Mouse (Mus musculus) lung, embryonic 16.5 days (tissue): ENCODE data around the gene Phb2. TPM values are rescaled to one million over a fixed set of nuclear protein-coding genes. Genes with fewer than 3 reads are reported as not detected.
A peak's percentile ranks its signal among the peaks of the same experiment; 100 is the strongest.
"Not testable (repeated sequence)": the region's sequence is repeated elsewhere in the genome, so short reads cannot be mapped to it uniquely, and the experiment has no call there.

Experiments
- ATAC-seq: fragments of 200-750 bp; cut with Nextera tagmentation; 2 replicates; pipeline ENCODE4 v1.8.0; 2017; ENCODE audit warnings: low read depth, mild to moderate bottlenecking, moderate library complexity
- H3K27ac ChIP-seq: fragments of 300-500 bp; sonication (generic); 2 replicates; pipeline ENCODE4 v1.5.1; 2014; ENCODE audit warnings: mild to moderate bottlenecking, control low read depth, low read length
- H3K27me3 ChIP-seq: fragments of 300-500 bp; sonication (generic); 2 replicates; pipeline ENCODE4 v1.6.1; 2014; ENCODE audit warnings: low read depth, low read length, mixed read lengths; ENCODE audit not compliant: control insufficient read depth, insufficient read depth
- H3K36me3 ChIP-seq: fragments of 300-500 bp; sonication (generic); 2 replicates; pipeline ENCODE4 v1.6.1; 2014; ENCODE audit warnings: low read length; ENCODE audit not compliant: control insufficient read depth, insufficient read depth
- H3K4me1 ChIP-seq: fragments of 300-500 bp; sonication (generic); replicated peaks from 2 replicates; pipeline ENCODE4 v1.6.1; 2014; ENCODE audit warnings: low read length, mixed read lengths; ENCODE audit not compliant: control insufficient read depth, insufficient read depth
- H3K4me2 ChIP-seq: fragments of 300-500 bp; sonication (generic); 2 replicates; pipeline ENCODE4 v1.6.1; 2014; ENCODE audit warnings: low read depth, low read length, control low read depth
- H3K4me3 ChIP-seq: fragments of 300-500 bp; sonication (generic); 2 replicates; pipeline ENCODE4 v1.5.1; 2014; ENCODE audit warnings: mild to moderate bottlenecking, low read length, control low read depth
- H3K9ac ChIP-seq: fragments of 300-500 bp; sonication (generic); 2 replicates; pipeline ENCODE4 v1.6.1; 2014; ENCODE audit warnings: low read length, control low read depth
- H3K9me3 ChIP-seq: fragments of 300-500 bp; sonication (generic); 2 replicates; pipeline ENCODE4 v1.6.1; 2016; ENCODE audit warnings: low read length; ENCODE audit not compliant: control insufficient read depth
- WGBS: fragments of 180-500 bp; shearing (Covaris S2); extraction: QIAGEN DNeasy Blood & Tissue Kit; methylation state at CpG from one replicate; pipeline ENCODE4 v1.1.7; 2014; 5-methylcytosine and 5-hydroxymethylcytosine counted together
- polyA plus RNA-seq: library from polyadenylated mRNA; unstranded; fragments of >200 nt; fragmentation: Nextera tagmentation; extraction: Ambion mirVana; gene quantifications from 2 replicates; pipeline ENCODE4 v1.2.1, GENCODE M21; 2015

Gene Phb2
- polyA plus RNA-seq, 1 experiment from 2014 or later: 278 TPM

GRCm38 (mm10) chr6:124673619-124674018 is 38.5 kb upstream of the Phb2 start:
- H3K4me2 ChIP-seq: no peak overlapping the region
- H3K36me3 ChIP-seq: 0 out of 2 replicates have a peak, but pooled peaks cover 2% of the 10 kb centered on the region
- 93% methylated on average over 9 of the region's 9 CpGs for WGBS
- no peaks in the 10 kb centered on the region for H3K9me3 ChIP-seq
- H3K4me1 ChIP-seq: peaks cover 6% of the 10 kb centered on the region; the same call in 1 of the 2 replicates
- H3K4me3 ChIP-seq: no peak overlapping the region
- no peak for ATAC-seq
- no peak overlapping the region for H3K9ac ChIP-seq
- no peaks in the 10 kb centered on the region for H3K27me3 ChIP-seq
- no peak overlapping the region for H3K27ac ChIP-seq

GRCm38 (mm10) chr6:124674591-124674990 is 37.5 kb upstream of the Phb2 start:
- no peak overlapping the region for H3K4me2 ChIP-seq
- no peaks in the 10 kb centered on the region for H3K9me3 ChIP-seq
- H3K4me1 ChIP-seq: peaks cover 6% of the 10 kb centered on the region; the same call in 1 of the 2 replicates
- 93% methylated on average over 7 of the region's 7 CpGs for WGBS
- H3K36me3 ChIP-seq: 0 out of 2 replicates have a peak, but pooled peaks cover 2% of the 10 kb centered on the region
- H3K4me3 ChIP-seq: no peak overlapping the region
- H3K27ac ChIP-seq: no peak overlapping the region
- no peak overlapping the region for H3K9ac ChIP-seq
- H3K27me3 ChIP-seq: no peaks in the 10 kb centered on the region
- ATAC-seq: no peak

GRCm38 (mm10) chr6:124676171-124676570 is 36.0 kb upstream of the Phb2 start:
- 0 out of 2 replicates have a peak, but pooled peaks cover 2% of the 10 kb centered on the region for H3K36me3 ChIP-seq
- H3K4me2 ChIP-seq: no peak overlapping the region
- H3K9me3 ChIP-seq: no peaks in the 10 kb centered on the region
- H3K9ac ChIP-seq: no peak overlapping the region
- ATAC-seq: no peak
- no peak overlapping the region for H3K4me3 ChIP-seq
- no peaks in the 10 kb centered on the region for H3K27me3 ChIP-seq
- 73% methylated on average over 6 of the region's 6 CpGs for WGBS
- H3K27ac ChIP-seq: no peak overlapping the region
- peaks cover 6% of the 10 kb centered on the region; the same call in 1 of the 2 replicates for H3K4me1 ChIP-seq

- Histone ChIP-seq H3K36me3 (0 out of 2 replicates have a peak, but pooled peaks cover 2% of the 10 kb centered on the region), H3K4me3 (no peak overlapping the region), H3K27me3 (no peaks in the 10 kb centered on the region), H3K4me2 (no peak overlapping the region), H3K4me1 (peaks cover 9% of the 10 kb centered on the region), H3K9me3 (no peaks in the 10 kb centered on the region), H3K9ac (no peak overlapping the region), H3K27ac (no peak overlapping the region)
- WGBS: 87% methylated on average over 7 of the region's 7 CpGs
- no peak for ATAC-seq
Measured at GRCm38 (mm10) chr6:124678769-124679168, 33.4 kb upstream of the Phb2 start.

- 0 out of 2 replicates have a peak, but pooled peaks cover 2% of the 10 kb centered on the region for H3K36me3 ChIP-seq
Measured at GRCm38 (mm10) chr6:124679486-124679885, 32.6 kb upstream of the Phb2 start.

GRCm38 (mm10) chr6:124682291-124682690 is 29.8 kb upstream of the Phb2 start:
- not testable (repeated sequence) for H3K9ac ChIP-seq, H3K4me2 ChIP-seq, H3K4me1 ChIP-seq, H3K27ac ChIP-seq, H3K36me3 ChIP-seq, H3K4me3 ChIP-seq, H3K27me3 ChIP-seq, H3K9me3 ChIP-seq
- peak; percentile 26; the same call in 1 of the 2 replicates for ATAC-seq
- WGBS: 63% methylated on average over 6 of the region's 6 CpGs

More at GRCm38 (mm10) chr6:124679486-124679885, 32.6 kb upstream of the Phb2 start:
- Histone ChIP-seq H3K9me3 (no peaks in the 10 kb centered on the region), H3K27ac (no peak overlapping the region), H3K9ac (no peak overlapping the region), H3K4me3 (no peak overlapping the region), H3K4me2 (no peak overlapping the region), H3K27me3 (no peaks in the 10 kb centered on the region), H3K4me1 (peaks cover 9% of the 10 kb centered on the region)
- ATAC-seq: no peak
- WGBS: 78% methylated on average over 3 of the region's 3 CpGs

- 57% methylated on average over 14 of the region's 14 CpGs for WGBS
- Histone ChIP-seq H3K9ac (no peak overlapping the region), H3K4me2 (no peak overlapping the region), H3K4me1 (peaks cover 9% of the 10 kb centered on the region), H3K27me3 (no peaks in the 10 kb centered on the region), H3K36me3 (no peaks in the 10 kb centered on the region), H3K9me3 (no peaks in the 10 kb centered on the region), H3K4me3 (no peak overlapping the region), H3K27ac (peak overlapping the region; percentile 74)
- ATAC-seq: peak; percentile 92
Measured at GRCm38 (mm10) chr6:124683591-124684417, 28.3 kb upstream of the Phb2 start.

- Histone ChIP-seq H3K27me3 (no peaks in the 10 kb centered on the region), H3K9me3 (no peaks in the 10 kb centered on the region), H3K9ac (no peak overlapping the region), H3K4me2 (no peak overlapping the region), H3K27ac (no peak overlapping the region), H3K4me3 (no peak overlapping the region), H3K4me1 (peaks cover 9% of the 10 kb centered on the region), H3K36me3 (no peaks in the 10 kb centered on the region)
- no peak for ATAC-seq
- 85% methylated on average over 12 of the region's 12 CpGs for WGBS
Measured at GRCm38 (mm10) chr6:124685606-124686386, 26.3 kb upstream of the Phb2 start.

- H3K4me3 ChIP-seq, H3K9me3 ChIP-seq, H3K27me3 ChIP-seq, ATAC-seq, H3K27ac ChIP-seq, H3K4me1 ChIP-seq, H3K9ac ChIP-seq, H3K36me3 ChIP-seq, H3K4me2 ChIP-seq: not testable (repeated sequence)
- WGBS: 79% methylated on average over 1 of the region's 1 CpGs
Measured at GRCm38 (mm10) chr6:124686644-124687043, 25.5 kb upstream of the Phb2 start.
